Mouse (Mus musculus): ENCODE results near the gene Smbd1. TPM values are rescaled to one million over a fixed set of nuclear protein-coding genes. Genes with fewer than 3 reads are reported as not detected.

Gene Smbd1
- not detected for polyA plus RNA-seq (2017; shearing (Covaris generic))

GRCm38 (mm10) chr16:32810321-32810720 is at the start of gene Smbd1:
Smbd1 (minus strand) TSS chr16:32810477.

GRCm38 (mm10) chr16:32797426-32797689 is 12.9 kb downstream of the Smbd1 start, which contains the start of gene Muc20:
Muc20 (minus strand) TSS chr16:32797435.

Other genes starting within 250 kb of the Smbd1 start
- 28.8 TPM for gene Tfrc, start 201.6 kb downstream of the Smbd1 start, polyA plus RNA-seq (2017; shearing (Covaris generic))
- gene Tnk2, start 166.6 kb downstream of the Smbd1 start, polyA plus RNA-seq (2017; shearing (Covaris generic)): 20.3 TPM
- gene Muc4, start 74.6 kb downstream of the Smbd1 start, polyA plus RNA-seq (2017; shearing (Covaris generic)): 0.04 TPM
- 0.38 TPM for gene Muc20, start 13.0 kb downstream of the Smbd1 start, polyA plus RNA-seq (2017; shearing (Covaris generic))
- 71.2 TPM for gene Fyttd1, start 67.0 kb upstream of the Smbd1 start, polyA plus RNA-seq (2017; shearing (Covaris generic))
- 18.7 TPM for gene Rubcn, start 67.3 kb upstream of the Smbd1 start, polyA plus RNA-seq (2017; shearing (Covaris generic))
- gene Lrch3, start 103.6 kb upstream of the Smbd1 start, polyA plus RNA-seq (2017; shearing (Covaris generic)): 74.1 TPM
- gene Iqcg, start 245.7 kb upstream of the Smbd1 start, polyA plus RNA-seq (2017; shearing (Covaris generic)): 0.29 TPM
- 679 TPM for gene Rpl35a, start 246.0 kb upstream of the Smbd1 start, polyA plus RNA-seq (2017; shearing (Covaris generic))